Mouse (Mus musculus): ENCODE data around the gene Tmie.

GRCm38 (mm10) chr9:110833021-110833420, 46.9 kb downstream of the Tmie start:
- TF ChIP-seq CTCF (IDR thresholded peaks at IDR 0.05; ENCODE audit: insufficient read depth, low read length), result no peak
- no peak for TF ChIP-seq POLR2A (IDR thresholded peaks at IDR 0.05; ENCODE audit: borderline replicate concordance, extremely low read depth, low read depth, low read length)

Measured in lung, adult 2 months (tissue).